Mouse (Mus musculus) MEL (cell line): ENCODE results near the gene Vsig2. TPM values are rescaled to one million over a fixed set of nuclear protein-coding genes. Genes with fewer than 3 reads are reported as not detected.

Experiments
- DNase-seq: peaks from one replicate; pipeline ENCODE4 v3.0.0; 2011; ENCODE audit warnings: low read depth, low spot score
- H3K27ac ChIP-seq: 2 replicates; pipeline ENCODE4 v1.5.1; 2012; ENCODE audit warnings: low read depth, mild to moderate bottlenecking, control low read depth, low read length, moderate library complexity; ENCODE audit not compliant: control insufficient read depth
- H3K27me3 ChIP-seq, 2 experiments: fragments of 150-350 bp in 1 of 2; sonication (generic) in 1 of 2; 2 replicates each; pipeline ENCODE4 v1.6.1; 2012; ENCODE audit warnings: low read length in 2 of 2, mild to moderate bottlenecking in 2 of 2, improper control_type of control experiment in 1 of 2, moderate library complexity in 1 of 2; ENCODE audit not compliant: insufficient read depth in 2 of 2, control insufficient read depth in 1 of 2
- H3K36me3 ChIP-seq, 2 experiments: 2 replicates each; pipeline ENCODE4 v1.6.1; 2012 to 2014; ENCODE audit warnings: low read length in 2 of 2, improper control_type of control experiment in 1 of 2, inconsistent platforms in 1 of 2, mild to moderate bottlenecking in 1 of 2; ENCODE audit not compliant: insufficient read depth in 2 of 2, control insufficient read depth in 1 of 2
- H3K4me1 ChIP-seq, 2 experiments: fragments of 150-350 bp in 1 of 2; sonication (generic) in 1 of 2; 2 replicates each; pipeline ENCODE4 v1.6.1; 2012; ENCODE audit warnings: low read length in 2 of 2, improper control_type of control experiment in 1 of 2, mild to moderate bottlenecking in 1 of 2; ENCODE audit not compliant: insufficient read depth in 2 of 2, control insufficient read depth in 1 of 2
- H3K4me3 ChIP-seq, 2 experiments: fragments of 150-350 bp in 1 of 2; sonication (generic) in 1 of 2; 2 replicates each; pipeline ENCODE4 v1.5.1; 2012; ENCODE audit warnings: low read depth in 2 of 2, low read length in 2 of 2, mild to moderate bottlenecking in 2 of 2, moderate library complexity in 2 of 2, control low read depth in 1 of 2, improper control_type of control experiment in 1 of 2; ENCODE audit not compliant: control insufficient read depth in 1 of 2, insufficient read depth in 1 of 2
- H3K79me2 ChIP-seq: 2 replicates; pipeline ENCODE4 v1.6.1; 2012; ENCODE audit warnings: mild to moderate bottlenecking, low read length, moderate library complexity; ENCODE audit not compliant: control insufficient read depth, poor library complexity, insufficient read depth
- H3K9ac ChIP-seq: 2 replicates; pipeline ENCODE4 v1.6.1; 2012; ENCODE audit warnings: low read depth, mild to moderate bottlenecking, control low read depth, low read length, moderate library complexity; ENCODE audit not compliant: control insufficient read depth, poor library complexity, severe bottlenecking
- H3K9me3 ChIP-seq: fragments of 150-350 bp; sonication (generic); replicated peaks from 2 replicates; pipeline ENCODE4 v1.6.1; 2012; ENCODE audit warnings: mild to moderate bottlenecking, low read length, improper control_type of control experiment, moderate library complexity; ENCODE audit not compliant: insufficient read depth
- BHLHE40 ChIP-seq: IDR thresholded peaks from 2 replicates; pipeline ENCODE4 v1.6.1; 2012; ENCODE audit warnings: low read depth, mild to moderate bottlenecking, inconsistent platforms, low read length, improper control_type of control experiment, borderline replicate concordance
- CHD1 ChIP-seq: IDR thresholded peaks from 2 replicates; pipeline ENCODE4 v1.6.1; 2012; ENCODE audit warnings: low read depth, mild to moderate bottlenecking, inconsistent platforms, low read length, improper control_type of control experiment
- CHD2 ChIP-seq: IDR thresholded peaks from 2 replicates; pipeline ENCODE4 v1.6.1; 2011; ENCODE audit warnings: low read length, improper control_type of control experiment
- EP300 ChIP-seq, 2 experiments: IDR thresholded peaks; 2 replicates each; pipeline ENCODE4 v1.6.1; 2011; ENCODE audit warnings: improper control_type of control experiment in 2 of 2, low read length in 2 of 2, low read depth in 1 of 2, mild to moderate bottlenecking in 1 of 2
- ETS1 ChIP-seq: IDR thresholded peaks from 2 replicates; pipeline ENCODE4 v1.6.1; 2012; ENCODE audit warnings: low read depth, mild to moderate bottlenecking, inconsistent platforms, low read length, improper control_type of control experiment, moderate library complexity
- GABPA ChIP-seq: IDR thresholded peaks from 2 replicates; pipeline ENCODE4 v1.6.1; 2012; ENCODE audit warnings: low read depth, mild to moderate bottlenecking, inconsistent platforms, low read length, improper control_type of control experiment, moderate library complexity
- GATA1 ChIP-seq: IDR thresholded peaks from 2 replicates; pipeline ENCODE4 v1.6.1; 2011; ENCODE audit warnings: low read depth, low read length, improper control_type of control experiment
- KAT2A ChIP-seq: conservative IDR thresholded peaks from 2 replicates; pipeline ENCODE4 v1.6.1; 2012; ENCODE audit warnings: low read depth, low read length, improper control_type of control experiment, inconsistent platforms
- MYB ChIP-seq: IDR thresholded peaks from 2 replicates; pipeline ENCODE4 v1.6.1; 2011; ENCODE audit warnings: mild to moderate bottlenecking, low read depth, low read length, improper control_type of control experiment
- MYC ChIP-seq: IDR thresholded peaks from 2 replicates; pipeline ENCODE4 v1.6.1; 2011; ENCODE audit warnings: low read depth, mild to moderate bottlenecking, low read length, improper control_type of control experiment, moderate library complexity
- POLR2AphosphoS2 ChIP-seq: IDR thresholded peaks from 2 replicates; pipeline ENCODE4 v1.6.1; 2011; ENCODE audit warnings: low read length, improper control_type of control experiment
- POLR2AphosphoS5 ChIP-seq: IDR thresholded peaks from 2 replicates; pipeline ENCODE4 v1.6.1; 2012; ENCODE audit warnings: low read depth, borderline replicate concordance, mild to moderate bottlenecking, inconsistent platforms, low read length, moderate library complexity, mixed read lengths
- RCOR1 ChIP-seq: IDR thresholded peaks from 2 replicates; pipeline ENCODE4 v1.6.1; 2012; ENCODE audit warnings: low read depth, mild to moderate bottlenecking, inconsistent platforms, low read length, improper control_type of control experiment
- SIN3A ChIP-seq: IDR thresholded peaks from 2 replicates; pipeline ENCODE4 v1.6.1; 2012; ENCODE audit warnings: low read length, improper control_type of control experiment, inconsistent platforms
- SMC3 ChIP-seq: IDR thresholded peaks from 2 replicates; pipeline ENCODE4 v1.6.1; 2011; ENCODE audit warnings: low read depth, low read length, improper control_type of control experiment
- TAL1 ChIP-seq: IDR thresholded peaks from 2 replicates; pipeline ENCODE4 v1.6.1; 2012; ENCODE audit warnings: mild to moderate bottlenecking, inconsistent platforms, low read length, moderate library complexity, mixed read lengths
- TBP ChIP-seq: IDR thresholded peaks from 2 replicates; pipeline ENCODE4 v1.8.0; 2011; ENCODE audit warnings: low read depth, low read length, improper control_type of control experiment
- TCF12 ChIP-seq: IDR thresholded peaks from 2 replicates; pipeline ENCODE4 v1.6.1; 2014; ENCODE audit warnings: low read depth, mild to moderate bottlenecking, inconsistent platforms, low read length, improper control_type of control experiment, moderate library complexity
- UBTF ChIP-seq: IDR thresholded peaks from 2 replicates; pipeline ENCODE4 v1.6.1; 2012; ENCODE audit warnings: low read depth, mild to moderate bottlenecking, inconsistent platforms, low read length, improper control_type of control experiment, moderate library complexity, borderline replicate concordance; ENCODE audit not compliant: insufficient read depth
- USF1 ChIP-seq: IDR thresholded peaks from 2 replicates; pipeline ENCODE4 v1.6.1; 2014; ENCODE audit warnings: low read depth, mild to moderate bottlenecking, inconsistent platforms, low read length, improper control_type of control experiment, moderate library complexity
- USF2 ChIP-seq, 2 experiments: IDR thresholded peaks; 2 replicates each; pipeline ENCODE4 v1.6.1; 2011 to 2012; ENCODE audit warnings: improper control_type of control experiment in 2 of 2, low read length in 2 of 2, borderline replicate concordance in 1 of 2, inconsistent platforms in 1 of 2, low read depth in 1 of 2, mild to moderate bottlenecking in 1 of 2; ENCODE audit not compliant: insufficient read depth in 1 of 2
- ZC3H11A ChIP-seq: IDR thresholded peaks from 2 replicates; pipeline ENCODE4 v1.6.1; 2012; ENCODE audit warnings: low read depth, mild to moderate bottlenecking, inconsistent platforms, low read length, improper control_type of control experiment
- ZMIZ1 ChIP-seq: IDR thresholded peaks from 2 replicates; pipeline ENCODE4 v1.6.1; 2012; ENCODE audit warnings: low read depth, mild to moderate bottlenecking, inconsistent platforms, low read length, improper control_type of control experiment, moderate library complexity
- polyA plus RNA-seq, 2 experiments: library from polyadenylated mRNA; stranded (reverse) in 1 of 2; unstranded in 1 of 2; fragments of >175 nt in 1 of 2; fragments of >200 nt in 1 of 2; gene quantifications; 2 replicates each; pipeline versions ENCODE4 v1.2.1 to v1.2.4; 2012; ENCODE audit warnings: low replicate concordance in 2 of 2, low read depth in 1 of 2; ENCODE audit not compliant: insufficient read length in 2 of 2, insufficient read depth in 1 of 2, missing spikeins in 1 of 2
- total RNA-seq: library from RNA; depleted of rRNA; stranded (reverse); fragments of 300-350 nt; gene quantifications from 2 replicates; pipeline ENCODE4 v1.2.3, GENCODE M21; 2012

Vsig2 gene
- total and polyA plus RNA-seq, 3 experiments = 0.64 TPM; not detected in 2

- Histone ChIP-seq H3K36me3 (peaks cover 0 to 37% of the 10 kb centered on the region in 2 experiments; a peak in 3 of 4 replicates), H3K9me3 (no peaks in the 10 kb centered on the region), H3K4me1 (peaks cover 13 to 27% of the 10 kb centered on the region in 2 experiments), H3K79me2 (no peaks in the 10 kb centered on the region), H3K27me3 (no peaks in the 10 kb centered on the region), H3K4me3 (no peak overlapping the region), H3K27ac (peak overlapping the region; percentile 58), H3K9ac (no peak overlapping the region)
- DNase-seq = peak; percentile 91
- TF ChIP-seq TCF12 = peak; percentile 85
- TF ChIP-seq RCOR1 = peak; percentile 99
- TF ChIP-seq POLR2AphosphoS2 = no peak
- peak; percentile 73; the same call in 1 of the 2 replicates for TF ChIP-seq GABPA
- TF ChIP-seq TAL1 = peak; percentile 98
- TF ChIP-seq ETS1 = peak; percentile 89
- peak; percentile 96 for TF ChIP-seq GATA1
- no peak for TF ChIP-seq ZMIZ1
- no peak for TF ChIP-seq POLR2AphosphoS5
- TF ChIP-seq EP300 (IDR thresholded peaks at IDR 0.05; ENCODE audit: low read depth in 1 of 2, low read length in 2 of 2) = peak; percentile 91 to 93
- 0 out of 2 replicates have a peak, but pooled peaks have one; percentile 29 for TF ChIP-seq TBP
Measured at GRCm38 (mm10) chr9:37517467-37517866, 21.6 kb upstream of the Vsig2 start.

DNA sequence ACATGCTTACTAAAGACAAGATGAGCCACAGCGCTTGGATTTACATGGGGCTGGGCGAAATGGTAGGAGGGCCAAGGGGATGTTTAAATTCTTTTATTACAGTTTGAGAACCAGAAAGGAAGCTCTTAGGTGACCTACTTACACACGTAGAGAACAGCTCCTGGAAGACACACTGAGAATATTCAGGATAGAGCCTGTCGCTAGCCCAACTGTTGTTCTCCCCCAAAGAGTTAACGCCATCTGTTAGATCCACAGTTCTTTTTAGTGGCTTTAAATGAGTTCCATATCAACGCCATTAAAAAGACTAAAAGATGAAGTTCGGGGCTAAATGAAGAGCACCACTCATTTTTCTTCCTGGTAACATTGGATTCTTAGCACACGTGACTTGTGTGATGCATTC is 20.1 kb upstream of the Vsig2 start:
- Histone ChIP-seq H3K9me3 (no peaks in the 10 kb centered on the region), H3K4me3 (no peak overlapping the region), H3K36me3 (peaks cover 0 to 37% of the 10 kb centered on the region in 2 experiments), H3K9ac (no peak overlapping the region), H3K79me2 (no peaks in the 10 kb centered on the region), H3K4me1 (peaks cover 13 to 24% of the 10 kb centered on the region in 2 experiments), H3K27me3 (no peaks in the 10 kb centered on the region), H3K27ac (no peak overlapping the region)
- TF ChIP-seq CHD2 (no peak), CHD1 (no peak), MYB (no peak), USF2 (IDR thresholded peaks at IDR 0.05; ENCODE audit: borderline replicate concordance in 1 of 2, insufficient read depth in 1 of 2, low read depth in 1 of 2, low read length in 2 of 2) (no peak)
- no peak for DNase-seq

- Histone ChIP-seq H3K27ac (no peak overlapping the region), H3K79me2 (no peaks in the 10 kb centered on the region), H3K27me3 (no peaks in the 10 kb centered on the region), H3K36me3 (peaks cover 0 to 30% of the 10 kb centered on the region in 2 experiments), H3K9ac (no peak overlapping the region), H3K4me3 (no peak overlapping the region), H3K9me3 (no peaks in the 10 kb centered on the region), H3K4me1 (peaks cover 11 to 20% of the 10 kb centered on the region in 2 experiments)
- no peak for TF ChIP-seq ZC3H11A
- TF ChIP-seq USF1 = no peak
- TF ChIP-seq CHD1 = no peak
- no peak for TF ChIP-seq MYC
- TF ChIP-seq ZMIZ1 = no peak
- TF ChIP-seq BHLHE40 = no peak
- no peak for TF ChIP-seq TAL1
- no peak for TF ChIP-seq KAT2A
- no peak for TF ChIP-seq GABPA
- no peak for TF ChIP-seq SIN3A
- TF ChIP-seq USF2 (IDR thresholded peaks at IDR 0.05; ENCODE audit: borderline replicate concordance in 1 of 2, insufficient read depth in 1 of 2, low read depth in 1 of 2, low read length in 2 of 2) = no peak
- no peak for TF ChIP-seq UBTF
- TF ChIP-seq SMC3 = no peak
- no peak for DNase-seq
Measured at GRCm38 (mm10) chr9:37519995-37520394, 19.1 kb upstream of the Vsig2 start.
